Comparison of ENCODE assay signal across 16 mouse cellular contexts in genomic region chr11:32684690-32685254, GRCm38 (mm10).
"Had no signal": no experiment of that assay in that cellular context is flagged by ENCODE, and none has a peak within 500 bp of the region (broad histone marks: within the 10 kb centered on the region; RNA-seq: fewer than 3 reads in every experiment).

No protein-coding gene starts in this region.

- H3K4me3 ChIP-seq: limb, embryonic 13.5 days; liver, embryonic 12.5 days; midbrain, embryonic 10.5 days; neural tube, embryonic 13.5 days; stomach, embryonic 15.5 days had no signal

- H3K27me3 ChIP-seq: limb, embryonic 13.5 days; liver, embryonic 12.5 days; neural tube, embryonic 13.5 days; stomach, embryonic 15.5 days had no signal

- H3K27ac ChIP-seq: kidney, postnatal 0 days; limb, embryonic 13.5 days; liver, embryonic 12.5 days; midbrain, embryonic 10.5 days; neural tube, embryonic 13.5 days; stomach, embryonic 15.5 days had no signal

- DNase-seq: kidney, adult 18-20 months; layer of hippocampus, postnatal 36 days; left cerebral cortex, postnatal 4 days; lung, embryonic 14.5 days; lung, postnatal 10 days; lung, postnatal 4 days; midbrain, embryonic 14.5 days; right cerebral cortex, postnatal 14 days; thymus, adult 2 months; thymus, postnatal 36 days had no signal

- H3K36me3 ChIP-seq: limb, embryonic 13.5 days; liver, embryonic 12.5 days; midbrain, embryonic 10.5 days; neural tube, embryonic 13.5 days; stomach, embryonic 15.5 days had no signal
